Mouse (Mus musculus): Measurements from ENCODE around the gene Atp5d.

Atp5d gene

GRCm38 (mm10) chr10:80182547-80182946 is 44.1 kb downstream of the Atp5d start:
- no peak for DNase-seq (ENCODE audit: low read depth, low spot score)

- no peak for DNase-seq (ENCODE audit: low read depth, low spot score)
These were observed 48.2 kb downstream of the Atp5d start for GRCm38 (mm10) chr10:80186649-80187048.

GRCm38 (mm10) chr10:80187739-80188138 is 49.3 kb downstream of the Atp5d start:
- no peak for DNase-seq (ENCODE audit: low read depth, low spot score)

- DNase-seq (ENCODE audit: low read depth, low spot score): no peak
These were observed 50.1 kb downstream of the Atp5d start for GRCm38 (mm10) chr10:80188453-80189024.

GRCm38 (mm10) chr10:80189999-80190398 is 51.6 kb downstream of the Atp5d start:
- DNase-seq (ENCODE audit: low read depth, low spot score): no peak

GRCm38 (mm10) chr10:80190491-80191051 is 52.1 kb downstream of the Atp5d start:
- no peak for DNase-seq (ENCODE audit: low read depth, low spot score)

GRCm38 (mm10) chr10:80193976-80194375 is 55.5 kb downstream of the Atp5d start:
- DNase-seq (ENCODE audit: low read depth, low spot score): no peak

GRCm38 (mm10) chr10:80194441-80194840 is 56.0 kb downstream of the Atp5d start:
- DNase-seq (ENCODE audit: low read depth, low spot score): no peak
